Mouse (Mus musculus) midbrain, embryonic 14.5 days (tissue): ENCODE measurements around the gene Vps53. TPM values are rescaled to one million over a fixed set of nuclear protein-coding genes. Genes with fewer than 3 reads are reported as not detected.
"Not testable (repeated sequence)": the region's sequence is repeated elsewhere in the genome, so short reads cannot be mapped to it uniquely, and the experiment has no call there.

Source experiments
- ATAC-seq: fragments of 200-750 bp; cut with Nextera tagmentation; 2 replicates; pipeline ENCODE4 v1.8.0; 2017; ENCODE audit warnings: moderate number of reproducible peaks, moderate library complexity; ENCODE audit not compliant: low FRiP score, low TSS enrichment
- DNase-seq: peaks from one replicate; pipeline ENCODE4 v3.0.0-alpha.2; 2015
- H3K27ac ChIP-seq: fragments of 300-500 bp; sonication (generic); replicated peaks from 2 replicates; pipeline ENCODE4 v1.5.1; 2014; ENCODE audit warnings: mild to moderate bottlenecking, low read depth, low read length, moderate library complexity
- H3K27me3 ChIP-seq: fragments of 300-500 bp; sonication (generic); 2 replicates; pipeline ENCODE4 v1.6.1; 2014; ENCODE audit warnings: low read length, control low read depth, mixed read lengths; ENCODE audit not compliant: control insufficient read depth, insufficient read depth
- H3K36me3 ChIP-seq: fragments of 300-500 bp; sonication (generic); 2 replicates; pipeline ENCODE4 v1.6.1; 2014; ENCODE audit warnings: low read length, control low read depth; ENCODE audit not compliant: control insufficient read depth, insufficient read depth
- H3K4me1 ChIP-seq: fragments of 300-500 bp; sonication (generic); 2 replicates; pipeline ENCODE4 v1.6.1; 2014; ENCODE audit warnings: mild to moderate bottlenecking, antibody characterized with exemption, low read length, control low read depth; ENCODE audit not compliant: control insufficient read depth, insufficient read depth
- H3K4me2 ChIP-seq: fragments of 300-500 bp; sonication (generic); 2 replicates; pipeline ENCODE4 v1.6.1; 2014; ENCODE audit warnings: mild to moderate bottlenecking, low read length, moderate library complexity
- H3K4me3 ChIP-seq: fragments of 300-500 bp; sonication (generic); replicated peaks from 2 replicates; pipeline ENCODE4 v1.5.1; 2014; ENCODE audit warnings: low read depth, low read length
- H3K9ac ChIP-seq: fragments of 300-500 bp; sonication (generic); replicated peaks from 2 replicates; pipeline ENCODE4 v1.6.1; 2014; ENCODE audit warnings: mild to moderate bottlenecking, low read length, moderate library complexity
- H3K9me3 ChIP-seq: fragments of 300-500 bp; sonication (generic); 2 replicates; pipeline ENCODE4 v1.6.1; 2016; ENCODE audit warnings: low read length, control low read depth, mixed read lengths; ENCODE audit not compliant: control insufficient read depth
- WGBS: fragments of 180-500 bp; shearing (Covaris S2); extraction: QIAGEN DNeasy Blood & Tissue Kit; methylation state at CpG from one replicate; pipeline ENCODE4 v1.1.7; 2014; 5-methylcytosine and 5-hydroxymethylcytosine counted together
- polyA plus RNA-seq: library from polyadenylated mRNA; unstranded; fragments of >200 nt; fragmentation: Nextera tagmentation; extraction: Ambion mirVana; gene quantifications from 2 replicates; pipeline ENCODE4 v1.2.1, GENCODE M21; 2014

Gene Vps53
- polyA plus RNA-seq, 1 experiment from 2014 or later: 66.8 TPM

DNA sequence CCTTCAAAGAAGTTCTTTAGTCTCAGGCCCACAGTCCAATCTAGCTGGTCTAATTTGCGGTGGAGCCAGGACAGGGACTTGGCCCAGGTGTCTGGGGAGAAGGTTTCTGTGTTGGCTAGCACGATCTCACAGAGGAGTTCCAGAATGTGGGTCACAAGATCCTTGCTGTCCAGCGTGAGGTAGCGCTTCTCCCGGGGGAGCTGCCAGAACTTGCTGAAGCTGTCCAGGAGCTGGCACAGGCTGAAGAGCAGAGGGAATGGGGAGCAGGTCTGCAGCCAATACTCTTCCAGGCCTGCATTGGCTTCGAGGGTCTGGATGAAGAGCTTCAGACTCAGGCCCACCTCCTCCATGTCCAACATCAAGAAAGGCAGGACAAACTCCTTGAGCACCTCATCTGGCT, 32.1 kb upstream of the Vps53 start:
- not testable (repeated sequence) for H3K27ac ChIP-seq, ATAC-seq, H3K4me2 ChIP-seq, H3K9me3 ChIP-seq, H3K4me1 ChIP-seq, DNase-seq, H3K9ac ChIP-seq, H3K27me3 ChIP-seq, H3K4me3 ChIP-seq
- WGBS: 94% methylated on average over 5 of the region's 6 CpGs
- peaks cover 60% of the 10 kb centered on the region for H3K36me3 ChIP-seq

DNA sequence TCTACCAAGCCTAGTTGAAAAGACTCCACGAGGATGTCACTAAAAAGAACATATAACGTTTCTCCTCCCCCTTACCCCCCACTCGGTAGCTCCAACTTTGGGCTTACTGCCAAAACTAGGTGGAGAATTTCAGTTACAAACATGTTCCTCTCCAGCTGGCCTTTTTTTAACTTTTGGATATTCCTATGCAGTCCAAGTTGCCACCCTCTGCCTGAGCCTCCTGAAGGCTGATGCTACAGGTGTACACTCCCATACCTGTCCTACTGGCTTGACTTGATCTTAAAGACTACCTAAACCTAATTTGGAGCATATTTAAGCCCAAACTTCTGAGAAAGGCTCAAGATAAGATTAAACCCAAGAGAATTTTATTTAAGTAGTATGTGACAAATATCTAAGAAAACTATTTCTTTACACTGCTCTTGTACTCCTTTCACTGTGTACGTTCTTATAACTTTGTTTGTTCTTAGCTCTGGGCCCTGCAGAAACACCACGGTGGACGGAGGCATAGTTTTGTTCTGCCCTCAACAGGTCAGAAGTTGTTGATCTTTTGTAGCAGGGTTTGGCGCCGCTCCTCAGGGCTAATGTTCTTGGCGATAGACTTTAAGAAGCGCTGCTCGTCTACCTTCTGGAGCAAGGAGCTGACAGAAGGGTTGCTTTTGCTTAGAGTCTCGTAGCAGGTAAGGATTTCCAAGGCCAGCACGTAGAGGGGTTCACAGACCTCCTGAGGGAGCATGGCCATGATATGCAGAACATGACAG, 31.0 kb upstream of the Vps53 start:
- no peak for ATAC-seq
- H3K27me3 ChIP-seq: no peaks in the 10 kb centered on the region
- no peak overlapping the region for H3K4me2 ChIP-seq
- H3K4me3 ChIP-seq: no peak overlapping the region
- H3K9me3 ChIP-seq: no peaks in the 10 kb centered on the region
- DNase-seq: no peak
- no peak overlapping the region for H3K27ac ChIP-seq
- peaks cover 68% of the 10 kb centered on the region for H3K36me3 ChIP-seq
- no peaks in the 10 kb centered on the region for H3K4me1 ChIP-seq
- no peak overlapping the region for H3K9ac ChIP-seq
- 92% methylated on average over 13 of the region's 13 CpGs for WGBS

DNA sequence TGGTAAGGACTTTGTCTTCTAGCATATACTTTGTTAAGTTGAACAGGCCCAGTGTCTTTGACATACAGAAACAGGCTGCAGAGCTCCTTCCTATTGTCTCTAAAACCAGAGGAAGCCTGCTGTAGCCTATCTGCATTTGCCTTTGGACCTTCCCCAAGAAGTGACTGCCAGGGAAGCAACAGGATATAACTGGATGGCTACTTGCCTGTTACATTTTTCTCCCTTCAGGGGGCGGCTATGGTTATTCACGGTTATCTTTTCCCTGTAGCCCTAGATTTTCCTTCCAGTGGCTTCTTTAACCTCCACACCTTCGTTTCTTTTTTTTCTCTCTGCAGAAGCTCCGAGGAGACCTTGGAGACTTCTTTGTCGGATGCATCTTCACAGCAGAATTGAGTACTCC, 27.3 kb upstream of the Vps53 start:
- Histone ChIP-seq H3K36me3 (peaks cover 57% of the 10 kb centered on the region), H3K27me3 (no peaks in the 10 kb centered on the region), H3K9me3 (no peaks in the 10 kb centered on the region), H3K9ac (no peak overlapping the region), H3K4me3 (no peak overlapping the region), H3K4me1 (peaks cover 6% of the 10 kb centered on the region; the same call in 1 of the 2 replicates), H3K27ac (no peak overlapping the region), H3K4me2 (no peak overlapping the region)
- no peak for DNase-seq
- 93% methylated on average over 5 of the region's 5 CpGs for WGBS
- no peak for ATAC-seq

DNA sequence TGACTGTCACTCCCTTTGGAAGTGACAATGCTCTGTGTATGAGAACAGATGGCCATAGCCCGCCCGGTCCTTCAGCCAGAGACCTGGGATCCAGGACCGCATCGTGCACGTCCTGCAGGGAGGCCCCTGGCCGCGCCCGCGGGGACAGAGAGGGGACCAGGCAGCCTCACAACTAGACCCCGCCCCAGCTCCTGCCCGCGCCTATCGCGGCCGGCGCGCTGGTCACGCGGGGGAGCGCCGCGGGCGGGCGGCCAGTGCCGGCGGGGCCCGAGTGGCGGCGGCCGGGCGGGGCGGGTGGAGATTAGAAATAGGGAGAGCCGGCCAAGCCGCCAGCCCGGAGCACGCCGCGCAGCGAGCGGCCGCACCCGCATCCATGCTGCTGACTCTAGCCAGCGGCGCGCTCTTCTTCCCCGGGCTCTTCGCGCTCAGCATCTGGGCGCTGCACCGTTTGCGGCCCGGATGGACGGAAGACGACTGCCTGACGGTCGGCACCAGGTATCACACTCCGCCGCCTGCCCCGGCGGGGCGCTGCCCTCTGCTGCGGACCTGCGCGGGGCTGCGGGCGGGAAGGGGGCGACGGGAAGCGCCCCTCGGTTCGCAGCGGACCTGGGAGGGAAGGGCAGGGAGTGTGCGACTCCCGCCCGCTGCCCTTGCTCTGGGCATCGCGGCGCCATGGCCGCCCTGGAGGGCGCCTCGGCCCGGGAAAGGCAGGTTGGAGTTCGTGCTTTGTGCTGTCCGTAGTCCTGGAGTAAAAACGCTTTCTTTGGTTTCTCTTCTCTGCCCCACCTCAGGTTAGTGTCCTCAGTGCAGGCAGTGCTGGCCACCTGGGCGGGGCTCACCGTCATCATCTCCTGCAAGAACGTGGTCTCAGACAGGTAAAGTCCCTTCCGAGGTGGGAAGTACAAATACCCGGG, 22.6 kb upstream of the Vps53 start:
- ATAC-seq: peak; percentile 95
- peak; percentile 91 for DNase-seq

DNA sequence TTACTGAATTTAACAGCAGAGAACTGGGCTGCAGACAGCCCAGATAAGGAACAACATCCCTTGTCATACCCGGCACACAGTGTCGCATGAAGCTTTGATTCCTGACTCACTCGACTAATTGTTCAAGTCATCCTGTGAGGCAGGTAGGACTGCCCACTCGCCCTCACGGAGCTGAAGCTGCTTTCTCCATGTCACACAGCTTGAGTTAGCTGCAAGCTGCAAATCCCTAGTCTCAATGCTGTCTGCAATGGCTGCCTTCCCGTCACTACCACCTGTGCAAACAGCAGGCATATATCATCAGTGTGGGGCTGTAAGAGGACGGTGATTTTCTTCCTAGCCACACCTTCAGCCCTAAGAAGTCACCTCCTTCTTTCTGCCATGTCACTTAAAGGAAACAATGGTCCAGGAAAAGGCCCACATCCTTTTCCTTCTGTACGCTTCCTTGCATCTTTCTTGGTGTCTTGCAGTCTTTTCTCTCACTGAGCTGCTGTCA, 17.6 kb upstream of the Vps53 start:
- no peaks in the 10 kb centered on the region for H3K9me3 ChIP-seq
- whole genome bisulfite sequencing: 58% methylated on average over 8 of the region's 8 CpGs
- H3K9ac ChIP-seq: no peak overlapping the region
- H3K27ac ChIP-seq: no peak overlapping the region
- H3K36me3 ChIP-seq: no peaks in the 10 kb centered on the region
- DNase-seq (no peak), ATAC-seq (no peak)
- no peak overlapping the region for H3K4me3 ChIP-seq
- H3K4me1 ChIP-seq: no peaks in the 10 kb centered on the region
- H3K4me2 ChIP-seq: no peak overlapping the region
- H3K27me3 ChIP-seq: no peaks in the 10 kb centered on the region

More for the DNA sequence above, 22.6 kb upstream of the Vps53 start:
- peaks cover 20% of the 10 kb centered on the region for H3K36me3 ChIP-seq
- no peaks in the 10 kb centered on the region for H3K27me3 ChIP-seq
- peak overlapping the region; percentile 93 for H3K9ac ChIP-seq
- H3K4me3 ChIP-seq: peak overlapping the region; percentile 88
- H3K4me2 ChIP-seq: peak overlapping the region; percentile 87
- H3K4me1 ChIP-seq: peaks cover 6% of the 10 kb centered on the region; the same call in 1 of the 2 replicates
- H3K27ac ChIP-seq: peak overlapping the region; percentile 87
- H3K9me3 ChIP-seq: no peaks in the 10 kb centered on the region
- under 1% methylated on average over 87 of the region's 90 CpGs for WGBS

DNA sequence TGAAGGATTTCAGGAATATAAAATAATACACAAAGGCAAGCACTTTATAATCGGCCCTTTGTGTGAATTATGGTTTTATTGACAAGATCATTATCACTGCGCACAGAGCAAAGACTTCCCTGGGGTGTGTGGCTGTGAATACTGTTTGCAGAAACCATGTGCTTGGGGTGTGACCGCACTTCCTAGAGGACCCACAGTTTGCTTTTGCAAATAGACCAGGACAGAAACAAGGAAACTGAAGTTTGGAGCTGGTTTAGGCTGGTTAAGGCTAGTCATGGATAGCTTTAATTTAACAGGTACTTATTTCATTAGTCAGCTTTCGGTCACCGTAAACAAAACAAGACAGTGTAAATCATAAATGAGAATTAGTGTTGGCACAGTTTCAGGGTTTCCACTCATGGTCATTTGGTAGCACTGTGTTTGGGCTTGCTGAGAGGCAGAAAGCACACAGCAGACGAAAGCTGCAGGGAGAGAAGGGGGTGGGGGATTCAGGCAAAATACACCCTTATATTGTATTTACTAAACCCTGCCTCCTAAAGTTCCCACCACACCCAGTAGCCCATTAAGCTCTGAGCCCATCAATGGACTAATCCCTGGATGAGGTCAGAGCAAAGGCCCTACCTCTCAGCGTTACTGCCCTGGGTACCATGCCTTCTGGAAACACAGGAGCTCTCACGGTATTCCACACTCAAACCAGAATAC, 17.0 kb upstream of the Vps53 start:
- H3K9ac ChIP-seq: no peak overlapping the region
- 60% methylated on average over 8 of the region's 8 CpGs for WGBS
- H3K27ac ChIP-seq: no peak overlapping the region
- H3K36me3 ChIP-seq: no peaks in the 10 kb centered on the region
- H3K27me3 ChIP-seq: no peaks in the 10 kb centered on the region
- no peaks in the 10 kb centered on the region for H3K4me1 ChIP-seq
- ATAC-seq (no peak), DNase-seq (no peak)
- H3K9me3 ChIP-seq: no peaks in the 10 kb centered on the region
- no peak overlapping the region for H3K4me2 ChIP-seq
- H3K4me3 ChIP-seq: no peak overlapping the region

DNA sequence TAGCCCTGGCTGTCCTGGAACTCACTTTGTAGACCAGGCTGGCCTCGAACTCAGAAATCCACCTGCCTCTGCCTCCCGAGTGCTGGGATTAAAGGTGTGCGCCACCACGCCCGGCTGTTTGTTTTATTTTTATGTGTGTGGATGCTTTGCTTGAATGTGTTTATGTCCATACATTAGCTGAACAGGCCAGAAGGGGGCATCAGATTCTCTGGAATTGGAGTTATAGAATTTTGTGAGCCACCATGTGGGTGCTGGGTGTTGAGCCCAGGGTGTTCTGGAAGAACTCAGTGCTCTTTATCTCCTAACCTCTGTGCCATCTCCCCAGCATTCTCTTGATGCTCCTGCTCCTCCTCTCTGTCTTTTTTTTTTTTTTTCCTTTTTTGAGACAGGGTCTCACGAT, 7.5 kb upstream of the Vps53 start:
- H3K9me3 ChIP-seq: no peaks in the 10 kb centered on the region
- no peak overlapping the region for H3K4me2 ChIP-seq
- 86% methylated on average over 6 of the region's 6 CpGs for WGBS
- H3K27ac ChIP-seq: no peak overlapping the region
- ATAC-seq: no peak
- no peaks in the 10 kb centered on the region for H3K27me3 ChIP-seq
- H3K4me1 ChIP-seq: no peaks in the 10 kb centered on the region
- no peak overlapping the region for H3K9ac ChIP-seq
- no peak for DNase-seq
- H3K4me3 ChIP-seq: no peak overlapping the region
- no peaks in the 10 kb centered on the region for H3K36me3 ChIP-seq

DNA sequence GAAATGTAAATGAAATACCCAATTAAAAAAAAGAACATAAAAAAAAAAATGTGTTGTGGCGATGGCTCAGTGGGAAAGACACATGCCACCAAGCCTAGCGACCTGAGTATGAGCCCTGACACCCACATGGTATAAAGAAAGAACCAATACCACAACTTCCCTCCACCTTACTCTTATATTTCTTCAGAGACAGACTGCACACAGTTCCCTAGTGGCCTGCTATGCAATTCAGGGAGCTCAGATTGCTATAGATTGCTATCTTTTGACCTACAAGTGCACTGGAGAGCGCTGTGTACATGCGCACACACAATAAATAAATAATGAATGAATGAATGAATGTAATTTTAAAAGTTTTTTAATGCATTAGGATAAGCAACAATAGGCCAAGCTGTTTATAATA, 4.3 kb upstream of the Vps53 start:
- H3K36me3 ChIP-seq: no peaks in the 10 kb centered on the region
- H3K4me2 ChIP-seq: no peak overlapping the region
- H3K4me3 ChIP-seq: no peak overlapping the region
- H3K4me1 ChIP-seq: peaks cover 5% of the 10 kb centered on the region
- DNase-seq (no peak), ATAC-seq (no peak)
- no peaks in the 10 kb centered on the region for H3K27me3 ChIP-seq
- no peak overlapping the region for H3K27ac ChIP-seq
- WGBS: 88% methylated on average over 4 of the region's 4 CpGs
- H3K9me3 ChIP-seq: no peaks in the 10 kb centered on the region
- H3K9ac ChIP-seq: no peak overlapping the region
